Mouse (Mus musculus): ENCODE results near the gene Wdr4.

Gene Wdr4

GRCm38 (mm10) chr17:31497726-31498125 is 22.1 kb downstream of the Wdr4 start:
- no peak for DNase-seq (ENCODE audit: low read depth, low spot score)

GRCm38 (mm10) chr17:31494989-31495388 is 24.8 kb downstream of the Wdr4 start:
- DNase-seq (ENCODE audit: low read depth, low spot score), result no peak

GRCm38 (mm10) chr17:31492416-31492815 is 27.4 kb downstream of the Wdr4 start:
- DNase-seq (ENCODE audit: low read depth, low spot score), result peak; percentile 68

- DNase-seq (ENCODE audit: low read depth, low spot score), result no peak
These were observed 28.4 kb downstream of the Wdr4 start for GRCm38 (mm10) chr17:31491355-31491754.

GRCm38 (mm10) chr17:31487433-31488060 is 32.2 kb downstream of the Wdr4 start:
- no peak for DNase-seq (ENCODE audit: low read depth, low spot score)

- DNase-seq (ENCODE audit: low read depth, low spot score), result no peak
These were observed 33.1 kb downstream of the Wdr4 start for GRCm38 (mm10) chr17:31486616-31487198.

GRCm38 (mm10) chr17:31479108-31479844 is 40.5 kb downstream of the Wdr4 start:
- no peak for DNase-seq (ENCODE audit: low read depth, low spot score)

GRCm38 (mm10) chr17:31478606-31479005 is 41.2 kb downstream of the Wdr4 start:
- DNase-seq (ENCODE audit: low read depth, low spot score), result no peak

GRCm38 (mm10) chr17:31474388-31474787 is 45.4 kb downstream of the Wdr4 start:
- DNase-seq (ENCODE audit: low read depth, low spot score), result no peak

GRCm38 (mm10) chr17:31470766-31471418 is 48.9 kb downstream of the Wdr4 start:
- no peak for DNase-seq (ENCODE audit: low read depth, low spot score)

GRCm38 (mm10) chr17:31468496-31468895 is 51.3 kb downstream of the Wdr4 start:
- no peak for DNase-seq (ENCODE audit: low read depth, low spot score)

GRCm38 (mm10) chr17:31466854-31467253 is 52.9 kb downstream of the Wdr4 start:
- DNase-seq (ENCODE audit: low read depth, low spot score), result no peak

GRCm38 (mm10) chr17:31462506-31462905 is 57.3 kb downstream of the Wdr4 start:
- no peak for DNase-seq (ENCODE audit: low read depth, low spot score)

GRCm38 (mm10) chr17:31460416-31460815 is 59.4 kb downstream of the Wdr4 start:
- DNase-seq (ENCODE audit: low read depth, low spot score), result no peak

GRCm38 (mm10) chr17:31456723-31457567 is 62.8 kb downstream of the Wdr4 start:
- DNase-seq (ENCODE audit: low read depth, low spot score), result peak; percentile 62

- no peak for DNase-seq (ENCODE audit: low read depth, low spot score)
These were observed 65.7 kb downstream of the Wdr4 start for GRCm38 (mm10) chr17:31454056-31454455.

- peak; percentile 21 for DNase-seq (ENCODE audit: low read depth, low spot score)
These were observed 66.3 kb downstream of the Wdr4 start for GRCm38 (mm10) chr17:31453476-31453875.

GRCm38 (mm10) chr17:31452816-31453215 is 67.0 kb downstream of the Wdr4 start:
- DNase-seq (ENCODE audit: low read depth, low spot score), result no peak

GRCm38 (mm10) chr17:31451179-31451708 is 68.5 kb downstream of the Wdr4 start:
- no peak for DNase-seq (ENCODE audit: low read depth, low spot score)

GRCm38 (mm10) chr17:31450206-31450605 is 69.6 kb downstream of the Wdr4 start:
- DNase-seq (ENCODE audit: low read depth, low spot score), result no peak

GRCm38 (mm10) chr17:31448519-31448918 is 71.3 kb downstream of the Wdr4 start:
- no peak for DNase-seq (ENCODE audit: low read depth, low spot score)

Data from skeletal muscle tissue, adult 2 months (tissue).